Mouse (Mus musculus) bone marrow macrophage, adult 2 months (primary cell): ENCODE measurements around the gene Klhdc8a. TPM values are rescaled to one million over a fixed set of nuclear protein-coding genes. Genes with fewer than 3 reads are reported as not detected.
"Not testable (repeated sequence)": the region's sequence is repeated elsewhere in the genome, so short reads cannot be mapped to it uniquely, and the experiment has no call there.

Source experiments
- H3K27ac ChIP-seq: 2 replicates; pipeline ENCODE4 v1.5.1; 2012; ENCODE audit warnings: low read depth, low read length; ENCODE audit not compliant: insufficient read depth
- H3K4me1 ChIP-seq: 2 replicates; pipeline ENCODE4 v1.6.1; 2012; ENCODE audit warnings: low read length; ENCODE audit not compliant: control insufficient read depth, insufficient read depth
- H3K4me3 ChIP-seq: 2 replicates; pipeline ENCODE4 v1.5.1; 2012; ENCODE audit warnings: mild to moderate bottlenecking, low read length, moderate library complexity; ENCODE audit not compliant: insufficient read depth
- CTCF ChIP-seq: IDR thresholded peaks from 2 replicates; pipeline ENCODE4 v1.5.1; 2012; ENCODE audit warnings: low read depth, mild to moderate bottlenecking, low read length, moderate library complexity
- POLR2A ChIP-seq: IDR thresholded peaks from 2 replicates; pipeline ENCODE4 v1.6.1; 2012; ENCODE audit warnings: mild to moderate bottlenecking, low read depth, low read length, borderline replicate concordance
- polyA plus RNA-seq: library from polyadenylated mRNA; stranded (reverse); fragments of >200 nt; gene quantifications from 2 replicates; pipeline ENCODE4 v1.2.4, GENCODE M21; 2012; ENCODE audit not compliant: missing spikeins, insufficient read depth, insufficient read length

Gene Klhdc8a
- polyA plus RNA-seq, 1 experiment, result not detected

DNA sequence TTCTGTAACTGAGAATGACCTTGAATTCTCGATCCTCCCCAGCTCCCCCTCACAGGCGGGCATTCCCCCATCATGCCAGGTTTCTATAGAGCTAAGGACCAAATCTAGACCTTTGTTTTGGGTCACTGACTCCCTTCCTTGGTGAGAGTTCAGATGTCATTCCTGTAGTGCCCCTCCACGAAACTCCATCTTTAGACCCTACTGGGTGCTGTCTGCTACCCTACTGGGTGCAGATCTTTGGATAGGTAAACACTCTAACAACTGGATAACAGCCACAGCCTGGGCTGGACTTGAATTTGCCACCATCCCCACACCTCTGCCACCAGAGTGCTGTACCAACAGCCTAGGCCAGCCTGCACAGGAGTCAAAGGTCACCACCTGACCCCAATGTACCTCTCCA is 44.1 kb downstream of the Klhdc8a start:
- TF ChIP-seq POLR2A (no peak), CTCF (no peak)
- Histone ChIP-seq H3K27ac (peak overlapping the region; percentile 73; the same call in 1 of the 2 replicates), H3K4me3 (peak overlapping the region; percentile 21), H3K4me1 (peaks cover 67% of the 10 kb centered on the region)

- Histone ChIP-seq H3K27ac (peak overlapping the region; percentile 41), H3K4me1 (peaks cover 63% of the 10 kb centered on the region), H3K4me3 (no peak overlapping the region)
- no peak for TF ChIP-seq CTCF
Observed at GRCm38 (mm10) chr1:132343191-132343590, 44.8 kb downstream of the Klhdc8a start.

- TF ChIP-seq POLR2A (no peak), CTCF (no peak)
- Histone ChIP-seq H3K4me1 (peaks cover 58% of the 10 kb centered on the region), H3K27ac (peak overlapping the region; percentile 41), H3K4me3 (no peak overlapping the region)
Observed at GRCm38 (mm10) chr1:132343656-132344055, 45.2 kb downstream of the Klhdc8a start.

DNA sequence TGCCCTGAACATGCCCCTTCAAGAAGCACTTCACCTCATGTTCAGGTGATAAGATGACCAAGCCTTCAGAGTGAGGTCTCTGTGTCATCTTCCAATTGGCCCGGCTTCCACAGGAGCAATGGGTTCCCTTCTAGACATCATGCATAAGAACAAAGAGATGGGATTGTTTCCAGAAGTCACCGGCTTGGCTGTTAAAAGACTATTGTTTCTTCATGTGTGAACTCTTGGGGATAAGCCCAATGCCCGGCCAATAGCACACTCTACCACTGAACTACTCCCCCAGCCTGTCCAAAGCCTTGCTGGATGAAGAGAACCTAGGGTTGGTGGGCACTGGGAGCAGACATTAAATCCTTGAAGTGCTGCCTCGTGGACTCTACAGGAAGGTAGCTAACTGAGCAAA is 47.1 kb downstream of the Klhdc8a start:
- Histone ChIP-seq H3K4me1 (peaks cover 53% of the 10 kb centered on the region), H3K4me3 (no peak overlapping the region), H3K27ac (no peak overlapping the region)
- TF ChIP-seq CTCF, result no peak
- TF ChIP-seq POLR2A, result no peak

- peaks cover 45% of the 10 kb centered on the region for H3K4me1 ChIP-seq
- TF ChIP-seq CTCF, result no peak
- TF ChIP-seq POLR2A, result no peak
- no peak overlapping the region for H3K27ac ChIP-seq
- H3K4me3 ChIP-seq, result no peak overlapping the region
Observed at GRCm38 (mm10) chr1:132346134-132346851, 47.9 kb downstream of the Klhdc8a start.

DNA sequence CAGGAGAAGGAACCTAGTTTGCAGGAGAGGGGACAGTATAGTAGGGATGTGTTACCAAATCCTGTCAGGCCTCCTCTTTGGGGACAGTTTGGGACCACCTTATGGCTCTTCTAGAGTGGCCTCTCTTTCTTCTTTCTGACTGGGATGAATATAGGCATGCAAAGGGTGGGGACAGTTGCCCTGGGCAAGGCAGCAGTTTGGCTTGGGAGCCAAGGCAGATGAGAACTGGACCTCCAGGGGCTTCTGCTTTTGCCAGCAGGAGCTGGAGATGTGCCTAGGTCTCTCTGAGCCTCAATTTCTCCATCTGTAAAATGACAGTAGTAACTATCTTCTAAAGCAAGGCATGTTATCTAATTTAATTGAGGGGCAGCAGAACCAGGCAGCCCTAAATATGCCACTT is 48.5 kb downstream of the Klhdc8a start:
- Histone ChIP-seq H3K4me1 (peaks cover 41% of the 10 kb centered on the region), H3K27ac (no peak overlapping the region), H3K4me3 (no peak overlapping the region)
- TF ChIP-seq CTCF (no peak), POLR2A (no peak)

DNA sequence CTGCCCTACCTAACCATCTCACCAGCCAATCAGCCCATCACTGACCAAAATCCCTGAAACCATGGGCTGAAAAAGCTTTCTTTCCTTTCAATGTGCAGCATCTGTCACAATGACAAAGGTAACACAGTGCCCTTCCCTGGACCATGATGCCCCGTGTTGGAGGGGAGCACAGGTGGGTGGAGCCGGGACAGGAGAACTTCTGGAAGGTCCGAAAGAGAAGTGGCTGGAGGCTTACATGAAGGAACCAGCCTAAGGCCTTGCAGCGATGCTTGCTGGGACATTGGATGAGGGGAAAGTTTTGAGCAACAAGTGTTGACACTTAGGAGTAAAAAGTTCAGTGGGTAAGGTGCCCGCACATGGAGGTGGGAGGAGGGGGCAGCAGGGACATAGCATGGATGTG is 50.0 kb downstream of the Klhdc8a start:
- no peak for TF ChIP-seq POLR2A
- no peak for TF ChIP-seq CTCF
- Histone ChIP-seq H3K4me1 (peaks cover 30% of the 10 kb centered on the region), H3K4me3 (no peak overlapping the region), H3K27ac (no peak overlapping the region)

GRCm38 (mm10) chr1:132349049-132349448 is 50.6 kb downstream of the Klhdc8a start:
- H3K4me1 ChIP-seq, result peaks cover 24% of the 10 kb centered on the region
- H3K4me3 ChIP-seq, H3K27ac ChIP-seq: not testable (repeated sequence)

GRCm38 (mm10) chr1:132349601-132350000 is 51.2 kb downstream of the Klhdc8a start:
- not testable (repeated sequence) for H3K4me3 ChIP-seq, H3K27ac ChIP-seq
- peaks cover 21% of the 10 kb centered on the region for H3K4me1 ChIP-seq

- TF ChIP-seq POLR2A, result no peak
- TF ChIP-seq CTCF, result no peak
- H3K27ac ChIP-seq, result no peak overlapping the region
- H3K4me3 ChIP-seq, result no peak overlapping the region
- peaks cover 13% of the 10 kb centered on the region for H3K4me1 ChIP-seq
Observed at GRCm38 (mm10) chr1:132351058-132351457, 52.6 kb downstream of the Klhdc8a start.

GRCm38 (mm10) chr1:132353389-132353788 is 55.0 kb downstream of the Klhdc8a start:
- Histone ChIP-seq H3K27ac (no peak overlapping the region), H3K4me3 (no peak overlapping the region), H3K4me1 (peaks cover 3% of the 10 kb centered on the region; the same call in 1 of the 2 replicates)
- TF ChIP-seq POLR2A (no peak), CTCF (no peak)
